Mouse (Mus musculus): ENCODE data around the gene Pgap3.

Gene Pgap3

DNA sequence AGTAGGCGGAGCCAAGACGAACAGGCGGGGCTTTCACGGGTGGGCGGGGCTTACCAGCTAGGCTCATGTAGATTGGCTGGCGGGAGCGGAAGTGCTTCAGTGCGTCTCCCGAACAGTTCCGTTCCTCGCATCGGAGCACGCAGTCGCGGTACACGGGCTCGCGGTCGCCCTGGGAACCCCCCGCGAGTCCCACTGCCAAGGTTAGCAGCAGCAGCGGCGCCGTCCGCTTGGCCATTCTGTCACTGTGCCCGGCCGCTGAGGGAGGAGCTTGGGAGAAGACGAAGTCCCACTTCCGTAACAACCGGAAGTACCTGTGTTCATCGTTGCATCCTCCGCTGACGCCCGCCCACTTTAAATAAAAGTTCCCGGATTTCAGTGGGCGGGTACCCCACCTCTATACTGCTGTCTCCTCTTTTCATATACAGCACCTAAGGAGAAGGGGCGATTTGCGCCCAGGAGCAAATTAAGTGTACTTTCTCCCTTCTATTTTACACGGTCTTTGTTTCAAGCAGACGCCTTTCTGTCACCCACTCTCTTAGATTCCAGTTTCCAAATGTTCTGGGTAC lies at the start of gene Pgap3:
TSS of gene Pgap3 (minus strand) at position 330 of the 566 bp plus-strand sequence.
- DNase-seq = peak; percentile 92

DNA sequence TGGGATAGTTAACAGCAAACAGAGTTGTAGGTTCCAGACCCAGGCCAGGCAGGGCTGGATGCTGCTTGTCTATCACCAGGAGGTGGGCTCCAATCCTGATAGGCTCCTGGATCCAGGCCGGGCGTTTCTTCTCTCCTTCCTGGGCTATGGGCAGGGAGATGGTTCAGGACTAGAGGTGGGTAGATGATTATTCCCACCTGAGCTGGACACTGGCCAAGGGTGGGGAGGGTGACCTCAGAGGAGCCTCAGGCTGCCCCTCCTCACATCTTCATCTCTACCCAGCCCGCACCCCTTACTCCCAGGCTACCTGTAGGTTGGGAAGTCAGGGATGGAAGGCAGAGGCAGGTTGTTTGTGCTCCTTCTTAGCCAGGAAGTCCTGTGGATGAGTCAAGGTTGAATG lies 49.1 kb upstream of the Pgap3 start:
- DNase-seq = peak; percentile 48

DNA sequence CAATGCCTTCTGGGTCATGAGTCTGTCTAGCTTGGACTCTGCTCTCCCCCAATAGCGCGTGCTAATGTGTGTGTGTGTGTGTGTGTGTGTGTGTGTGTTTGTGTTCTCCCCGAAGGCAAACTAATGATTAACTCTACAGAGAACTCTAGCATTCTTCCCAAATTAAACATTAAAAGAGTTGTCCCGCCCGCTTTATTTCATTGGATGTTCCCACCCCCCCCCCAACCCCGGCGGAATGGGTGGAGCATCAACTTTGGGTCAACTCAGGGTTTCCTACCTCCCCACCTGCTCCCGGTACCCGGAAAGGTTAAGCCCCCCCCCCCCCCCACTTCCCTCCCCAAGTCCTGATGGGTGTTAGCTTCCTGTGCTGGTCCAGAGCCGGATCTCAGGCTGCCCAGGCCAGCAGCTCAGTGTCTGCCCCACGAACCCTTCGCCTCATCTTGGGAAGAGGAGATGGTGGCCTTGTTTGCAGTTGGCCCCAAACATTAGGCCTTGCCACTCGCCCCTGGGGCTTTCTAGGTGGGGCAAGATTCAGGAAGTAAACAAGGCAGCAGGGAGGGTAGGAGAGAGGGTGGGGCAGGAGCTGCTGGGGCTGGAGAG lies 48.0 kb upstream of the Pgap3 start:
- DNase-seq = peak; percentile 94

- no peak for DNase-seq
Observed at GRCm38 (mm10) chr11:98447475-98447834, 47.2 kb upstream of the Pgap3 start.

GRCm38 (mm10) chr11:98446562-98447474 lies 46.5 kb upstream of the Pgap3 start:
- DNase-seq = peak; percentile 96

- no peak for DNase-seq
Observed at GRCm38 (mm10) chr11:98446213-98446561, 45.9 kb upstream of the Pgap3 start, which contains the start of gene Grb7. Gene Grb7 (plus strand): TSS chr11:98446394.

DNA sequence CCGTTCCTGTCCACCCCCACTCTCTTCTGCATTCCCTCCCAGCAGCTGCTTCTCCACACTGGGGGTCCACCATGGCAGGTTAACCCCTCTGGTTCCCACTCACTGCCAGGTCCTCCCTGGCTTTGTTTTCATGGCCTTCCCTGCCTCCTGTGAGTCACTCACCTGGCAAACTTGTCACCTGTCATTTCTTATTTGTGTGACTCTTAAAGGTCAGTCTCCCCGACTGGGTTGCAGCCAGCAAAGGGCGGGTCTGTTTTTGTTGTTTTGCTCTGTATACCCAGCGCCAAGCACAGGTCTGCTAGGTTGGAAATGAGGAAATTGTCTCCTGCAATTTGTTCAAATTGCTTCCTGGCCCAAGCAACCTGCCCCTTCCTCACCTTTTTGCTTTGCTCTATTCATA lies 45.4 kb upstream of the Pgap3 start:
- DNase-seq = peak; percentile 84

DNA sequence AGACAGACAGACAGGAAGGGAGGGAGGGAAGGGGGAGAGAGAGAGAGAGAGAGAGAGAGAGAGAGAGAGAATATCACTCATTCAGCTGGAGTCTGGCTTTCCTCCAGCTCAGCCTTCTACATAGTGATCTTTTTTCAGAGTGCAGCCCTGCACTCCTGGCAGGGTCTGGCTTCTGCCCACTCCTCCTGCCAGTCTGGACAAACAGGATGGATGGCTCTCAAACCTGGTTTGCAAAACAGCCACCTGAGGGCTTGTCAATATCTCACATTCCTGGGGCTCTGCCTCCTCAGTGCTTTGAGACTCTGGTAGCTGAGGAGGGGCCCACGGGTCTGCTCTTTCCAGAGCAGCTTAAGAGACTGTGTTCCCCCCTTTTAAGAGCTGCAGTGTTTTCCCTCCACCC lies 44.9 kb upstream of the Pgap3 start:
- no peak for DNase-seq

DNA sequence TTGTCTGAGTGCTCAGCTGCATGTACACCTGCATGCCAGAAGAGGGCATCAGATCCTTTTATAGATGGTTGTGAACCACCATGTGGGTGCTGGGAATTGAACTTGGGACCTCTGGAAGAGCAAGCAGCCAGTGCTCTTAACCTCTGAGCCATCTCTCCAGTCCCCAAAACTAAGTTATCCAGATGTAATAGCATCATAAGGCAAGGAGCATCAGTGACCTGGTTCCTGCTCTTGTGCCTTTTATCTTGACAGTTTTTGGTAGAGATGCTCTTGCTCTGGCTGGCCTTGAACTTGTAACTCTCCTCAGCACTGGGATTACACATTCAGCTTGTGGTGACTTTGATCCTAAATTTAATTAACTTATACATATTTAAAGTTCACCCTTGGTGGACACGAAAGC lies 43.4 kb upstream of the Pgap3 start:
- DNase-seq = no peak

- peak; percentile 96 for DNase-seq
Observed at GRCm38 (mm10) chr11:98438331-98439158, 38.3 kb upstream of the Pgap3 start, which contains the start of gene Mien1. Gene Mien1 (minus strand): TSS chr11:98438991.

DNA sequence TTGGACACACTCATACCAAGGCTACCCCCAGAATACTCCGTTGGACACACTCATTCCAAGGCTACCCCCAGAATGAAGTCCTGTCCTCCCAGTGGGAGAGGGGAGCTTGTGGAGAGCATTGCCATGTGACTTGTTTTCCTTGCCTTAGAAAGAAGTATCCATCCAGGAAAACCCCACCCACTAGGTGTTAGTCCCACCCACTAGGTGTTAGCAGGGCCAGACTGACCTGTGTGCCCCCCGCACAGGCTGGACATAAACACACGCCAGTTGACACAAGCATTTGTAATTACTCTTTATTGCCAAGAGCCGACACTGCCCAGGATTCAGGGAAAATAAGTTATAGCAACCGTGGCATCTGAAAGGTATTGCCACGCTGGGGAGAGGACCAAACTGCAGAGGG lies 37.2 kb upstream of the Pgap3 start:
- peak; percentile 56 for DNase-seq

- DNase-seq = no peak
Observed at GRCm38 (mm10) chr11:98435723-98436122, 35.4 kb upstream of the Pgap3 start.

GRCm38 (mm10) chr11:98431743-98432502 lies 31.6 kb upstream of the Pgap3 start:
- no peak for DNase-seq

- no peak for DNase-seq
Observed at GRCm38 (mm10) chr11:98428436-98428835, 28.1 kb upstream of the Pgap3 start.

DNA sequence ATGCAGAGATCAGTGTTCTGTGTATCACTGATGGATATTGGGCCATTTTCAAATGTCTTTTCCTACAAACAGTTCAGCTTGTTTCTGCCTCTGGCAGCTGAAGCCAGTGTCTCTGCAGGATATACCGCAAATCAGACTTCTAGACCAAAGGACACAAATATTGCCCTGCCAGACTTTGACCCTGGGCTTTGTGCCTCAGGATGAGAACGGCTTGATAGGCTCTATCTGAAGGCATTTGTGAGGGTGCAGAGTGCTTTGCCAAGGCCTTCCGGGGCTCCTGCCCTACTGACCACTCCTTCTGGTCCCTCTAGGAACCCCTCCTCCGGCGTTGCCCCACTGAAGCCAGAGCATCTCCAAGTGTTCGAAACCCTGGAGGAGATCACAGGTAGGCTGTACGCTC lies 26.3 kb upstream of the Pgap3 start:
- DNase-seq = peak; percentile 82

DNA sequence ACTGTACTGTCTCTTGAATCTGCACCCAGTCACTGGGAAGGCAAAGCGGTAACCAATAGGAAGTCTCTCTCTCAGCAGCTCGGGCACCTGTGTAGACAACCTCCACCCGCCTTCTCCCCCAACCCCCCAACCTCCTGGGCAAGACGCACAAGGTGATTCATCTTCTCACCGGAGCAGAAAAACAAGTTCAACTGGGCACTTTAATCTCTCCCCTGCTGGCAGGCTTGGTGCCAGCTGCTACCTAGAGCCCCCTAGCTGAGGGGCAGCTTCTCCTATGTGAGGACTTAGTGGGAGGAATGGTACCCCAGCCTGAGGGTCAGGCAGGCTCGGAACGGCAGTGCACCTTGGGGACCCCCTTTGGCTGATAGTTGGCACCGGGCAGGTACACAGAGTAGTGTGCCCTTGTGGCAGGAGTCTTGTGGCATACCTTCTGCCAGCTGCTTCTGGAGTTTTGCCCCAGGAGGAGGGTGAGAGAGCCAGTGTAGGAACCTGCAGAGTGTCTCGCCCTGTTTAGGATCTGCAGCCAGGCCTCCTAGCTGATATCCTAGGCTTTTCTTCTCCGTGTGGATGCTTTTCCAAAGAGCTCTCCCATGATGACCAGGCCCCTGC lies 18.8 kb upstream of the Pgap3 start:
- DNase-seq = peak; percentile 77

DNA sequence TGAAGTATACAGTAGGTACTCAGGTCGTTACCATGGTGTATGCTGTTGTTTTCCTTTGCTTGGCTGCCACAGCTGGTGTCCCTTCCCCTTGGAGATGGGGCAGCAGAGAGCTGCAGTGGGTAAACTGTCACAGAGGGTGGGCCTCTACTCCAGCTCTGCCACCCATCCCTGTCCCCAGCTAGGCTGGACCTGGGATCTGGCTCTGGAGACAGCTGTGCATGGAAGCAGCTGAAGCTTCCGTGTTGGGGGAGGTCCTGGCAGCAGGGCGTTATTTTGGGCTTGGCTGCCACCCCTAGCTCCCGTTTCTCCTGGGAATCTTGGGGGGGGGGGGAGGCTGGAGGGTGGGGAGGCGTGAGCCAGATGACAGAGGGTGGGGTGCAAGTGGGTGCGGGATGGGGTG lies 18.0 kb upstream of the Pgap3 start:
- no peak for DNase-seq

DNA sequence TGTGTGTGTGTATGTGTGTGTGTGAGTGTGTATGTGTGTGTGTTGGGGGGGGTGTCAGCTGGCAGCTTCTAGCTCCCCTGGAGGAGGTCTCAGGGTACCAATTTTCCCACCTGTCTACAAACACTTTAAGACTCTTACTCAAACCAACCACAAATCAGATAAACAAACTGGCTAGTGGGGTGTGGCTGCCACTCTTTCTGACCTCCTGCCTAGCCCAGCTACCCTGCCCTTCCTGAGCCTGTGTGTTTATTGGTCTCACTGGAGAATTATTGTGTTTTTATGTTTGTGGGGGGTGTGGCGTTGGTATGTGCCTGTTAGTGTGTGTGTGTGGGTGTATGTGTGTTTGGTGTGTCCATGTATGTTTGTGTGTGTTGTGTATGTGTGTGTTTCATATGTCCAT lies 16.8 kb upstream of the Pgap3 start:
- DNase-seq = no peak

- DNase-seq = peak; percentile 53
Observed at GRCm38 (mm10) chr11:98414162-98414561, 13.9 kb upstream of the Pgap3 start.

- DNase-seq = no peak
Observed at GRCm38 (mm10) chr11:98413731-98414130, 13.4 kb upstream of the Pgap3 start.

GRCm38 (mm10) chr11:98412797-98413301 lies 12.6 kb upstream of the Pgap3 start:
- no peak for DNase-seq
